Mouse (Mus musculus): ENCODE results near the gene Slco1b2.

GRCm38 (mm10) chr6:141596081-141596480, 33.2 kb upstream of the Slco1b2 start:
- TF ChIP-seq POLR2A (IDR thresholded peaks at IDR 0.05; ENCODE audit: insufficient read depth, low read depth, low read length) (no peak), CTCF (IDR thresholded peaks at IDR 0.05) (no peak), EP300 (IDR thresholded peaks at IDR 0.05; ENCODE audit: insufficient read depth, low read depth, low read length) (no peak)

Measured in heart, adult 2 months (tissue).